Mouse (Mus musculus) CD4-positive, CD25-positive, alpha-beta regulatory T cell, adult 2 months (primary cell): ENCODE results near the gene Osm.

Source experiments
- DNase-seq: peaks from one replicate; pipeline ENCODE4 v3.0.0-alpha.2; 2012; ENCODE audit warnings: low read depth, low spot score

The Osm gene

DNA sequence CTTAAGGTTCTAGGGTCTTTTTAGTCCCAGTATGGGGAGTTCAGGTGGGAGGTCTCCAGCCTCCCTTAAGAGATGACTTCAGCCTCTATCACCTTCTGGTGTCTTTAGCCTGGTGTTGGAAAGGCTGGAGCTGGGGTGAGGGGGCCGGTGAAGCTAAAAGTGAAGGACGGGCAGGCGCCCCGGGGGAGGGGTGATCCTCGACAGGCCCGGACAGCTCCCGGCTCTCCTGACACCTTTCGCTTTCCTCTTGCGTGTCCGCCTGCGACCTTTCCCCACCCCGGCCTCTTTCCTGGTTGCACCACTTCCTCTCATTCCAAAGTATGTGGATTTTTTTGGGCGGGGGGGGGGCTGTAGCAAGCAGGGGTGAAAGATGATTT lies 31.0 kb downstream of the Osm start:
- DNase-seq, result no peak

- peak; percentile 61 for DNase-seq
These were observed 32.3 kb downstream of the Osm start for GRCm38 (mm10) chr11:4268500-4268899.

DNA sequence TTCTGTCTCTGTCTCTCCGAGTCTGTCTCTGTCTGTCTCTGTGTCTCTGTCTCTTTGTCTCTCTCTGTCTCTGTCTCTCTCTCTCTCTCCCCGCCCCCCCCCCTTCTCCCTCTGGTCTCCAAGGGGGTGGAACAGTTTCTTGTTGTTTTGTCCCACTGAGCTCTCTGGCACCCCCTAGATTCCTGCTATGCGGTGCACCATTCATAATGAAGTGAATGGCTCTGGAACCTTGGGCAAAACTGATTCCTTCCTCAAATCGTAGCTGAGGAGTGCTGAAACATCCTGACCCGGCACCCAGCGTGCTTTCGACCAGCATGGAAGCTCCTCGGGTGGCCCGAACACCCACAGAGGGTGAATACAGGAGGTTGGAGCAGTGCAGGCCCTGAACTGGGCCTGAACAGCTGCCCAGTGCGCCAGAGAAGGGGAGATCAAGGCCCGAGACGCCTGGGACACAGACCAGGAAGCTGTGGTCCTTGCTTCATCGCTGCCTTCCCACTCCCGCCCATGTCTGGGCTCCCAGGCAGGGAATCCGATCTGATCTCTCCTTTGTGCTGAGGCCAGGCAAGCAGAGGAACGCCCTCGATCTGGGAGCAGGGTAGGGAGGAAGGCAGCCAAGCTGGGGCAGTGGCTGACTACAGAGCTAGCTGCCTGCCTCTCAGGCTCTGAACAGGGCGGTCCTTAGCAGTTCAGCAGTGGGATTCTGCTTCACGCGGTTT lies 34.7 kb downstream of the Osm start:
- DNase-seq, result peak; percentile 49

DNA sequence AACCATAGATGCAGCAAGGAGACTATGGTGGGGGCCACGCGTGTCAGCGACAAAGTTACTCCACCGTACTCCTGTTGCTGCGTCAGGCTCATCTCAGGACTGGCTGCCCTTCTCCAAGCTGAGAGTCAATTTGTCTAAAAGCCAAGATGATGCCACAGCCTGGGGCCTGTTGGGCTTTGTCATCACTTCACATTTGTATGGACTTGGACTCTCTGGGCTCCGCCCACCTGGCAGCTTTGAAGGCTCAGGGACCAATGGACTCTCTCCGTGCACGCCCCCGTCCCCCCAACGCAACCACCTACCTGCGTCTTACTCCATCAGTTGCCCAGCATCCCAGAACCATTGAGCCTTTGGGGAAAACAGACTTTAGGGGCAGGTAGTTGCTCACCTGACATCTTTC lies 35.3 kb downstream of the Osm start:
- DNase-seq, result no peak

DNA sequence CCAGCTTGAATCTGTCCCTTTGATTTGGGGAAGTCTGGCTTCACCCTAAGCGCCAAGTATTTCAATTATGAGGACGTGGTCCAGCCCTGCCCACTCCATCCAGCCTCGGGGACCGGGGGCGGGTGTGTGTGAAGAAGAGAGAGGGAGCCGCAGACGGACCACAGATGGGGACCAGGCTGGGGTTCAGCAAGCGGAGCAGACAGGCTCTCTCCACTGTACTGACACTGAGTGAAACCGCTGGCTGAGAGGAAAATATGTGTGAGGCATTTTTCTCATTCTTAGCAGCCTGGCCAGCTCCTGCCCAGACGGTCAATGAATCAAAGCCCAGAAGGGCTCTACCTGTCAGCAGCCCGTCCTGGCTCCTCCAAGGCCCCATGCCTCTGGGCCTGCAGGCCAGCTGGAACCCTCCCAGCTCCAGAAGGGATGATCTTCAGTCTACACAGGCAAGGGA lies 40.2 kb downstream of the Osm start:
- DNase-seq, result no peak

- DNase-seq, result no peak
These were observed 43.7 kb downstream of the Osm start for GRCm38 (mm10) chr11:4279909-4280308.

DNA sequence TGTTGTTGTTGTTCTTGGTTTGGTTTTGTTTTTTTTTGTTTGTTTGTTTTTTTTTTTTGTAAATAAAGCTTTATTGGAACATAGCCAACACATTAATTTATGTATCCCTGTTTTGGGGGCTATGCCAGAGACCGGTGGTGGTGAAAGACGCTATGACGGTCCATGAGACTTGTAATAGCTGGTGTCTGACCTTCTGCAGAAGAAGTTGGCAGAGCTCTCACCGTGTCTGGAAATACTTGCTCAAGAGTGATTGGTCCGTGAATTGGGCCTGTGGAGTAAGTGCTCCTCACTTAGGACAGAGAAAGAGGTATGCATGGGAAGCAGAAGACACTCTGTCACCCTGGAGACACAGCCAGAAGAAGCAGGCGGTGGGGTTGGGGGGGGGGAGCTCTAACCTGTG lies 45.6 kb downstream of the Osm start:
- no peak for DNase-seq

- DNase-seq, result no peak
These were observed 47.4 kb downstream of the Osm start for GRCm38 (mm10) chr11:4283627-4284026.

DNA sequence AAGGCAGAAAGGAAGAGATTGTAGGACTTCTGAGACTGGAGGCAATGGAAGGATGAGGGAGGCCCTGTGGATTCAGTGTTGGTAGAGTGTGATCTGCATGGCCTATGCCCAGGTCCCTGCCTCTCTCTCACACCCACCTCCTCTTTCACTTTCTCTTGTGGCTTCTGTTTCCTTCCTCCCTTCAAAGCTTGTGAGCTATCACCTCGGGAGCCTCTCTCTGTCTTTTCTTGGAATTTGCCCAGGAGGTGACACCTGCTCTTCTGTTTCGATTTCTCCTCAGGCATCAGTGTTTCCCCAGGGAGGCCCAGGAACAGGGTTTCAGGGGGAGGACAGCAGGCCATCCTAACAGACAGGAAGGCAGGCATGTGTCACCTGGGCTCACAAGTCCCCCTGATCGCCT lies 53.1 kb downstream of the Osm start:
- peak; percentile 74 for DNase-seq
